Mouse (Mus musculus) ES-Bruce4 (cell line): Measurements from ENCODE around the gene Ptgs1. TPM values are rescaled to one million over a fixed set of nuclear protein-coding genes. Genes with fewer than 3 reads are reported as not detected.
A peak's percentile ranks its signal among the peaks of the same experiment; 100 is the strongest.

ENCODE experiments used
- H3K27ac ChIP-seq: 2 replicates; pipeline ENCODE4 v1.5.1; 2012; ENCODE audit warnings: low read length, inconsistent platforms; ENCODE audit not compliant: insufficient read depth
- H3K27me3 ChIP-seq: 2 replicates; pipeline ENCODE4 v1.6.1; 2012; ENCODE audit warnings: mild to moderate bottlenecking, low read length, inconsistent platforms; ENCODE audit not compliant: control insufficient read depth, poor library complexity, insufficient read depth, severe bottlenecking
- H3K36me3 ChIP-seq: 2 replicates; pipeline ENCODE4 v1.6.1; 2012; ENCODE audit warnings: inconsistent platforms, mild to moderate bottlenecking, low read length, moderate library complexity; ENCODE audit not compliant: control insufficient read depth, poor library complexity, insufficient read depth, severe bottlenecking
- H3K4me1 ChIP-seq: one replicate; pipeline ENCODE4 v1.8.1; 2011; ENCODE audit warnings: low read length; ENCODE audit not compliant: control insufficient read depth, insufficient read depth
- H3K4me3 ChIP-seq: 2 replicates; pipeline ENCODE4 v1.5.1; 2011; ENCODE audit warnings: low read depth, mild to moderate bottlenecking, low read length
- H3K9ac ChIP-seq: 2 replicates; pipeline ENCODE4 v1.6.1; 2012; ENCODE audit warnings: low read depth, mild to moderate bottlenecking, inconsistent platforms; ENCODE audit not compliant: poor library complexity, severe bottlenecking
- H3K9me3 ChIP-seq: replicated peaks from 2 replicates; pipeline ENCODE4 v1.6.1; 2012; ENCODE audit warnings: mild to moderate bottlenecking, low read length, inconsistent platforms; ENCODE audit not compliant: control insufficient read depth, poor library complexity, insufficient read depth, severe bottlenecking
- CTCF ChIP-seq: IDR thresholded peaks from one replicate; pipeline ENCODE4 v1.8.1; 2011; ENCODE audit warnings: low read depth, low read length
- EP300 ChIP-seq: IDR thresholded peaks from 2 replicates; pipeline ENCODE4 v1.6.1; 2011; ENCODE audit warnings: low read depth, low read length; ENCODE audit not compliant: insufficient read depth
- POLR2A ChIP-seq: IDR thresholded peaks from one replicate; pipeline ENCODE4 v1.8.1; 2011; ENCODE audit warnings: low read length; ENCODE audit not compliant: insufficient read depth
- polyA plus RNA-seq: library from polyadenylated mRNA; stranded (reverse); fragments of >200 nt; gene quantifications from 2 replicates; pipeline ENCODE4 v1.2.4, GENCODE M21; 2011; ENCODE audit warnings: low read depth; ENCODE audit not compliant: missing spikeins, insufficient read depth, insufficient read length

Ptgs1 gene
- polyA plus RNA-seq, 1 experiment, result 2.2 TPM

GRCm38 (mm10) chr2:36201756-36202610 lies 28.2 kb upstream of the Ptgs1 start:
- TF ChIP-seq POLR2A, result no peak
- TF ChIP-seq EP300, result no peak
- TF ChIP-seq CTCF, result no peak
- H3K27me3 ChIP-seq, result peaks cover 13% of the 10 kb centered on the region

GRCm38 (mm10) chr2:36202611-36202880 lies 27.7 kb upstream of the Ptgs1 start:
- Histone ChIP-seq H3K27ac (no peak overlapping the region), H3K4me1 (no peaks in the 10 kb centered on the region), H3K36me3 (no peaks in the 10 kb centered on the region), H3K9me3 (no peaks in the 10 kb centered on the region), H3K9ac (no peak overlapping the region), H3K27me3 (peaks cover 13% of the 10 kb centered on the region), H3K4me3 (no peak overlapping the region)
- no peak for TF ChIP-seq CTCF
- no peak for TF ChIP-seq EP300
- no peak for TF ChIP-seq POLR2A

More at GRCm38 (mm10) chr2:36201756-36202610, 28.2 kb upstream of the Ptgs1 start:
- no peak overlapping the region for H3K9ac ChIP-seq
- H3K4me3 ChIP-seq, result no peak overlapping the region
- no peak overlapping the region for H3K27ac ChIP-seq
- H3K36me3 ChIP-seq, result no peaks in the 10 kb centered on the region
- H3K4me1 ChIP-seq, result no peaks in the 10 kb centered on the region
- no peaks in the 10 kb centered on the region for H3K9me3 ChIP-seq

- Histone ChIP-seq H3K27me3 (peaks cover 13% of the 10 kb centered on the region), H3K9ac (no peak overlapping the region), H3K9me3 (no peaks in the 10 kb centered on the region), H3K27ac (no peak overlapping the region), H3K36me3 (no peaks in the 10 kb centered on the region), H3K4me1 (no peaks in the 10 kb centered on the region), H3K4me3 (peak overlapping the region; percentile 35)
- no peak for TF ChIP-seq POLR2A
- no peak for TF ChIP-seq EP300
- TF ChIP-seq CTCF, result no peak
Measured at GRCm38 (mm10) chr2:36203011-36203825, 27.0 kb upstream of the Ptgs1 start.

DNA sequence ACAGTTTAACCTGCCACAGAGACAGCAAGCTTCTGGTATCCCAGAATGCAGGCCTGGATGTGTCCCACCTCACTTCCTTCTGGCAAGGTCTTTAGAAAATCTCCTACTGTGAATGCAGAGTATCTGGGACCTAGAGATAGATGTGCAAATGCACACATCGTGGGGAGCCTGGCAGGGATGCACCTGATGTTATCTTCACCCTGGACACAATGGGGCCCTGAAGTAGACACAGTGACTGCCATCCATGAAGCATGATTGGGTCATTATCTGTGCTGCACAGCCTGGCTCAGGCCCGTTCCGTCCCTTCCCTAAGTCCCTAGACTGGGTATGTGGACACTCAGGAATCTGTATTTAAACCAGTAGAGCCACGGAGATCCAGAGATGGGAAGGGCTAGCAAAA lies 25.6 kb upstream of the Ptgs1 start:
- no peaks in the 10 kb centered on the region for H3K36me3 ChIP-seq
- peaks cover 12% of the 10 kb centered on the region for H3K27me3 ChIP-seq
- TF ChIP-seq CTCF, result no peak
- no peak for TF ChIP-seq EP300
- no peak for TF ChIP-seq POLR2A
- no peak overlapping the region for H3K4me3 ChIP-seq
- no peak overlapping the region for H3K9ac ChIP-seq
- H3K9me3 ChIP-seq, result no peaks in the 10 kb centered on the region
- no peak overlapping the region for H3K27ac ChIP-seq
- H3K4me1 ChIP-seq, result no peaks in the 10 kb centered on the region

DNA sequence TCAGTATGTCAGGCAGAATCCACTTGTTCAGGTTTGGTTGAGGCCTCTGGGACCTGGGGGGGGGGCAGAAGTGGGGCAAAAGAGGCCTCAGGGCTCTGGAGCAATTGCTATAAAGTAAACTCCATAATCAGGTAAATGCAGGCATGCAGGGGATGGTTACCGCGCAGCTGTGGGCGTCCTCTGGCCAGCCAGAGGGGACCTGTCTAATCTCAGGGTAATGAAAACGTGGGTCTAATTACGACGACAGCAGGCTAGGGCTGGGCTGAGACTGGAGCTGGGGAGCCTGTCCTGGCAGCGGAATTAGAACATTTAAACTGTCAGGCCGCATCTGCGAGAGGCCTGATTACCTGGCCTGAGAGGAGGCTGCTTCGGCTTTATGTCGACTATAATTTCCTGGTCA lies 23.2 kb upstream of the Ptgs1 start:
- Histone ChIP-seq H3K4me1 (no peaks in the 10 kb centered on the region), H3K9me3 (no peaks in the 10 kb centered on the region), H3K27me3 (no peaks in the 10 kb centered on the region; the same call in 1 of the 2 replicates), H3K27ac (no peak overlapping the region), H3K36me3 (no peaks in the 10 kb centered on the region), H3K4me3 (no peak overlapping the region), H3K9ac (no peak overlapping the region)
- no peak for TF ChIP-seq CTCF
- TF ChIP-seq POLR2A, result no peak
- TF ChIP-seq EP300, result no peak

DNA sequence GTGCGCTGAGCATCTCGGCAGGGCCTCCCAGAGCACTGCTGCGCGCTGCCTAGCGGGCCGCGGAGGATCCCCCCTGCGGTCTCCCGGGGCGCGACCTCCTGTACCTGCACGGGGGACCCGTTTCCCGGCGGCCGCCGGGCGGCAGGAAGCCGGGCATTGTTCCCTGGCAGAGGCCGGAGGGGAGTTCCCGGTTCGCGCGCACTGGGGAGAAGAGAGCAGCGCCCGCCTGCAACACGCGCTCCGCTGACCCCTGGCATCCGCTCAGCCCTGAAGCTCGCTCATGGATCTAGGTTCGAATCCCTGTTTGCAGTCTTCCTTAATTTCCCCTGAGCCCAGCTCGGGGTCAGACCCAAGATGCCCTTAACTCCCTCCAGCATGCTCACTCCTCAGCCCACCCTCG lies 19.4 kb upstream of the Ptgs1 start:
- Histone ChIP-seq H3K27me3 (no peaks in the 10 kb centered on the region; the same call in 1 of the 2 replicates), H3K4me1 (peaks cover 2% of the 10 kb centered on the region), H3K4me3 (peak overlapping the region; percentile 32; the same call in 1 of the 2 replicates), H3K27ac (no peak overlapping the region), H3K9me3 (no peaks in the 10 kb centered on the region), H3K36me3 (no peaks in the 10 kb centered on the region), H3K9ac (0 out of 2 replicates have a peak overlapping the region, but pooled peaks have one; percentile 26)
- TF ChIP-seq CTCF (no peak), POLR2A (no peak), EP300 (no peak)
